Mouse (Mus musculus) brain, embryonic 14.5 days (tissue): ENCODE measurements at regions not wholly inside any gene's neighbourhood (a gene's known extent, or its start where the extent isn't known, plus 50 kb on each side); places are given as distances from the start of the nearest gene placed in this dataset.

ENCODE experiments used
- CTCF ChIP-seq: fragments of 200-500 bp; IDR thresholded peaks from 2 replicates; pipeline ENCODE4 v1.5.1; 2012; ENCODE audit warnings: inconsistent platforms, mild to moderate bottlenecking, moderate library complexity, borderline replicate concordance; ENCODE audit not compliant: insufficient read depth, insufficient read length; ENCODE audit errors: extremely low read depth
- POLR2A ChIP-seq: fragments of 200-500 bp; IDR thresholded peaks from 2 replicates; pipeline ENCODE4 v1.6.1; 2012; ENCODE audit warnings: mild to moderate bottlenecking, inconsistent platforms, borderline replicate concordance; ENCODE audit not compliant: poor library complexity, insufficient read depth, insufficient read length, severe bottlenecking; ENCODE audit errors: extremely low read depth

DNA sequence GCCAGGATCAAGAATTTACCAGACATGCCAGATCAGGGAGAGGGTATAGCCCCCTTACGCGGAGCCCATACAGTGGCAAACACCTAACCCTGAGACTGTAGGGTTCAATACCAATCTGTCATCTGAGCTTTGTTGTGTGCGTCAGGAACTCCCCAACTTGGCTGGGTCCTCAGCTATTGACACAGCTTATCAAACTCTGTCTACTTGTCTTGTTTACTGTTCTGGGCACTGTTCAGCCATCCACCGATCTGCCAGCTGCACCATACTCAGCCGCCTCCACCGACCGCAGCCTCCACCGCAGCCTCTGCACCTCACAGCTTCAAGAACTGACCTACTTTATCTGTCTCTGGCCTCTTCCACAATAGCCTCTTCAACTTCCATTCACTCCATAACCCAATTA lies 80.1 kb upstream of the Mapk10 start:
- no peak for TF ChIP-seq POLR2A
- no peak for TF ChIP-seq CTCF
